Mouse (Mus musculus): ENCODE results near the gene Clptm1. TPM values are rescaled to one million over a fixed set of nuclear protein-coding genes. Genes with fewer than 3 reads are reported as not detected.
"Not testable (repeated sequence)": the region's sequence is repeated elsewhere in the genome, so short reads cannot be mapped to it uniquely, and the experiment has no call there.

Gene Clptm1
- polyA plus RNA-seq, 1 experiment from 2014 or later: 118 TPM

GRCm38 (mm10) chr7:19688611-19689010 is 23.8 kb upstream of the Clptm1 start:
- ATAC-seq (ENCODE audit: low read depth): no peak

GRCm38 (mm10) chr7:19688101-19688500 is 23.3 kb upstream of the Clptm1 start:
- no peaks in the 10 kb centered on the region for H3K9me3 ChIP-seq
- H3K36me3 ChIP-seq: no peaks in the 10 kb centered on the region
- ATAC-seq (ENCODE audit: low read depth): no peak
- H3K27ac ChIP-seq (replicated peaks): no peak overlapping the region
- H3K4me3 ChIP-seq: no peak overlapping the region
- H3K4me2 ChIP-seq: no peak overlapping the region
- 92% methylated on average over 10 of the region's 10 CpGs for WGBS
- H3K27me3 ChIP-seq: no peaks in the 10 kb centered on the region
- no peak overlapping the region for H3K9ac ChIP-seq
- peaks cover 3% of the 10 kb centered on the region for H3K4me1 ChIP-seq (replicated peaks)

More at GRCm38 (mm10) chr7:19688611-19689010, 23.8 kb upstream of the Clptm1 start:
- Histone ChIP-seq H3K27me3 (no peaks in the 10 kb centered on the region), H3K36me3 (no peaks in the 10 kb centered on the region), H3K4me3 (no peak overlapping the region), H3K9ac (no peak overlapping the region), H3K9me3 (no peaks in the 10 kb centered on the region), H3K27ac (replicated peaks) (no peak overlapping the region), H3K4me1 (replicated peaks) (peaks cover 8% of the 10 kb centered on the region), H3K4me2 (no peak overlapping the region)
- WGBS: 91% methylated on average over 2 of the region's 2 CpGs

- not testable (repeated sequence) for ATAC-seq (ENCODE audit: low read depth); H3K36me3 ChIP-seq; H3K9ac ChIP-seq; H3K9me3 ChIP-seq; H3K27me3 ChIP-seq; H3K4me3 ChIP-seq; H3K4me2 ChIP-seq; H3K27ac ChIP-seq (replicated peaks); H3K4me1 ChIP-seq (replicated peaks)
- 80% methylated on average over 8 of the region's 8 CpGs for WGBS
Measured at GRCm38 (mm10) chr7:19686927-19687583, 22.2 kb upstream of the Clptm1 start.

DNA sequence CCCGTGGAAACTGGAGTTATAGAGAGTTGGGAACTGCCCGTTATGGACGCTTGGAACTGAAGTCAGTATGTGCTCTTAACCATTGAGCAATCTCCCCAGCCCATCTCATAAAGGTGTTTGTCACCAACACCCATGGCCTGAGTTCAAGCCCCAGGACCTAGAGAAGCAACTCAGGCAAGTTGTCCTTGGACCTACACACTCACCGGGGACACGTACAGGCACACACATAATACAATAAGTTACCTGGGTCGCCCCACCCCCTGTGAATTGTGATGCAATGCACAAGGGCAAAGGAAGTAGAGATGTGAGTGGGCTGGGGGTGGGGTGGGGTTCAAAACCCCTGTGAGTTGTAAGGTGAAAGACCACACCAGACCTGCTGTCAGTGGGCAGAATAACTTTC is 21.7 kb upstream of the Clptm1 start:
- Histone ChIP-seq H3K27me3 (no peaks in the 10 kb centered on the region), H3K9me3 (no peaks in the 10 kb centered on the region), H3K4me2 (no peak overlapping the region), H3K4me3 (no peak overlapping the region), H3K36me3 (no peaks in the 10 kb centered on the region), H3K27ac (replicated peaks) (no peak overlapping the region), H3K9ac (no peak overlapping the region), H3K4me1 (replicated peaks) (no peaks in the 10 kb centered on the region)
- WGBS: 92% methylated on average over 6 of the region's 6 CpGs
- no peak for ATAC-seq (ENCODE audit: low read depth)

DNA sequence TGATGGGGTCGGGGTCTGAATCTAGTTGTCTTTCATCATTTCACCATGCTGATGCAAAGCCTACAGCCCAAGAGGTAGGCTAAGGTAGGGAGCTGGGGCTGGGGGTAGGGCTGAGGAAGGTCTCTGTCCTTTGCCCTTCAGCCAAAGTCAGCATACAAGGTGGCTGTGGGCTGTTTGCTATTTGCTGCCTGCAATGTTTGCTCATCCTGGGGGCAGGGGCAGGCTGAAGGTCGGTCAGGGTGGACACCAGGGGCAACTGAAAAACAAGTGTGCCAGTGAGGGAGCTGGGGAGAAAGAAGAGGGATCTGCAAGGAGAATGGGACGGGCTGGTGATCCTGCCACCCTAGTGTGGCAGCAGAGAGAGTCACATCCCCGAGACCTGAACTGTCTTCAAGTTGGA is 20.5 kb upstream of the Clptm1 start:
- Histone ChIP-seq H3K9me3 (no peaks in the 10 kb centered on the region), H3K9ac (no peak overlapping the region), H3K36me3 (no peaks in the 10 kb centered on the region), H3K27ac (replicated peaks) (no peak overlapping the region), H3K27me3 (no peaks in the 10 kb centered on the region), H3K4me1 (replicated peaks) (no peaks in the 10 kb centered on the region), H3K4me2 (no peak overlapping the region), H3K4me3 (no peak overlapping the region)
- WGBS: 67% methylated on average over 4 of the region's 4 CpGs
- ATAC-seq (ENCODE audit: low read depth): no peak

DNA sequence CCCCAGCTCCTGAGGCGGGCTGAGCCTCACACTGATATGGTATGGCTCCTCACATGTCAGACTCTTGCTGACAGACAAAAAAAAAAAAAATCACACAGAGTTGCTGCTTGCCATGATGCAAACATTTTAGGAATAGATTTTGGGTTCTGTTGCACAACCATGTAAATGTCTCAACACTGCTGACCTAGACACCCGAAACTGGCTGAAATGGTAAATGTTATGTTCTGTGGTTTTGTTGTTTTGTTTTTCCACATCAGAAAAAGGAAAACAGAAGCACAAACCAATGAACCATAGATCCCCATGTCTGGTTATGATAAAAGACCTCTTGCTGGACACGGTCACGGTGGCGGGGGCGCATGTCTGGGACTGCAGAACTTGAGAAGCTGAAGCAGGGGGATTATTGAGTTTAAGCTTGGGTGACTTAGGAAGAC is 19.0 kb upstream of the Clptm1 start:
- H3K27me3 ChIP-seq: no peaks in the 10 kb centered on the region
- H3K27ac ChIP-seq (replicated peaks): no peak overlapping the region
- no peaks in the 10 kb centered on the region for H3K4me1 ChIP-seq (replicated peaks)
- no peaks in the 10 kb centered on the region for H3K9me3 ChIP-seq
- no peak overlapping the region for H3K4me3 ChIP-seq
- 91% methylated on average over 6 of the region's 6 CpGs for WGBS
- H3K36me3 ChIP-seq: no peaks in the 10 kb centered on the region
- no peak overlapping the region for H3K9ac ChIP-seq
- no peak overlapping the region for H3K4me2 ChIP-seq
- ATAC-seq (ENCODE audit: low read depth): no peak

DNA sequence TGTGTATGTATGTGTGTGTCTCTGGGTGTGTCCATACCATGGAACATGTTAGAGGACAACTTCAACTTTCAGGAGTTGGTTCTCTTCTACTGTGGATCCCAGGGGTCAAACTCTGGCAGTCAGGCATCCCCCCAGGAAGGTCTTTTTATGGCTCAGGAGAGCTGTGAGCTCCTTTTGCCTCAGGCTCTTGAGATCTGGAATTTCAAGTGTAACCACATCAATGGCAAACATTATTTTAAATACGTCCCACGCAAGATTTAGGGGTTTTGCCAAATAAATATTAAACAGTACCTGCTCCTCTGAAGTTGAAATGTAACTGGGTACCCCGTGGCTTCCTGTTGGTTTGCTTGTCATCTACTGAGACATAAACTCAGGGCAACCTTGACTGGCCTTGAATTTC is 18.1 kb upstream of the Clptm1 start:
- H3K4me2 ChIP-seq: no peak overlapping the region
- no peak for ATAC-seq (ENCODE audit: low read depth)
- H3K27me3 ChIP-seq: no peaks in the 10 kb centered on the region
- H3K4me3 ChIP-seq: no peak overlapping the region
- H3K9ac ChIP-seq: no peak overlapping the region
- H3K9me3 ChIP-seq: no peaks in the 10 kb centered on the region
- H3K36me3 ChIP-seq: no peaks in the 10 kb centered on the region
- no peaks in the 10 kb centered on the region for H3K4me1 ChIP-seq (replicated peaks)
- no peak overlapping the region for H3K27ac ChIP-seq (replicated peaks)
- WGBS: 81% methylated on average over 3 of the region's 3 CpGs

DNA sequence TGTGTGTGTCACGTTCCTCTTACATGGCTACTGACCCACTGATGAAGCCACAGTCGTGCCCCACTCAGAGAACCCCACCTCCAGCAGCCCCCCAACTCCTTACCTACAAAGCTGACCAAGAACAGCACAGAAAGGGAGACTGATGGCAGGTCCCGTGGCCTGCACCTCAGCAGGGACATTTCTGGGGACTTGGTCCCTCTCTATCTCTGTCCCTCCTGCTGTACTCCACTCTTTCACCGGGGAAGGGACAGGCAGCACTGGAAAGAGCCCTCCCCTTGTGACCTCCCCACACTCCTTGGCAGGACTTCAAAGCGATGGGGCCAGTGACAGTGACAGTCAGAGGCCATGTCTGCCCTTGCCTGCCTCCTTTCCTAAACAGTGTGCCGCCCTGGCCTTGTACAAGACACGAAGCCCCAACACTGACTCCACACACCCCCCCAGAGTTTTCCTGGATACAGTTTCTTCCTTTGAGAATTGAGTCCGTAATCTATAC is 16.4 kb upstream of the Clptm1 start, which contains the start of the genes Gm44805 and Apoc4:
Gene Gm44805, minus strand, starts transcription at position 222 of the 493 bp plus-strand sequence.
Gene Apoc4, minus strand, starts transcription at position 278 of the 493 bp plus-strand sequence.
- H3K9me3 ChIP-seq: no peaks in the 10 kb centered on the region
- no peaks in the 10 kb centered on the region for H3K36me3 ChIP-seq
- WGBS: 63% methylated on average over 8 of the region's 8 CpGs
- no peaks in the 10 kb centered on the region for H3K27me3 ChIP-seq
- H3K4me3 ChIP-seq: no peak within 1 kb of the TSS
- no peak within 1 kb of the TSS for H3K4me2 ChIP-seq
- no peak for ATAC-seq (ENCODE audit: low read depth)
- no peak within 1 kb of the TSS for H3K27ac ChIP-seq (replicated peaks)
- no peak within 1 kb of the TSS for H3K9ac ChIP-seq
- no peaks in the 10 kb centered on the region for H3K4me1 ChIP-seq (replicated peaks)

DNA sequence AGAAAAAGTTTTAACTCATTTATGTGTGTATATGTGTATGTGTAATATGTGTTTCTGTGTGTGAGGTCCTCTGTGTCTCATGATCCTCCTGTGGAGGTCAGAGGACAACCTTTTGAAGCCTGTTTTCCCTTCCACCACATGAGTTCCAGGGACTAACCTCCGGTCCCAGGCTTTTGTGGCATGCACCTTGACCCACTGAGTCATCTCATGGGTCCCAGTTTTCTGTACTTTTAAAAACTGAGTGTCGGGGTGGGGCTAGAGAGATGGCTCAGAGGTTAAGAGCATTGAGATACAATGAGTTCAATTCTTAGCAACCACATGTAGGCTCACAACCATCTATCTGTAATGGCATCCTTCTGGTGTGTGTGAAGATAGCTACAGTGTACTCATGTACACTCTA is 15.9 kb upstream of the Clptm1 start:
- WGBS: 82% methylated on average over 2 of the region's 2 CpGs
- Histone ChIP-seq H3K27ac (replicated peaks) (no peak overlapping the region), H3K36me3 (no peaks in the 10 kb centered on the region), H3K4me2 (no peak overlapping the region), H3K4me1 (replicated peaks) (no peaks in the 10 kb centered on the region), H3K9ac (no peak overlapping the region), H3K9me3 (no peaks in the 10 kb centered on the region), H3K27me3 (no peaks in the 10 kb centered on the region), H3K4me3 (no peak overlapping the region)
- ATAC-seq (ENCODE audit: low read depth): no peak

GRCm38 (mm10) chr7:19678901-19679300 is 14.1 kb upstream of the Clptm1 start:
- Histone ChIP-seq H3K27ac (replicated peaks) (no peak overlapping the region), H3K9ac (no peak overlapping the region), H3K4me3 (no peak overlapping the region), H3K4me1 (replicated peaks) (no peaks in the 10 kb centered on the region), H3K9me3 (no peaks in the 10 kb centered on the region), H3K36me3 (no peaks in the 10 kb centered on the region), H3K27me3 (no peaks in the 10 kb centered on the region), H3K4me2 (no peak overlapping the region)
- WGBS: 90% methylated on average over 3 of the region's 3 CpGs
- no peak for ATAC-seq (ENCODE audit: low read depth)

DNA sequence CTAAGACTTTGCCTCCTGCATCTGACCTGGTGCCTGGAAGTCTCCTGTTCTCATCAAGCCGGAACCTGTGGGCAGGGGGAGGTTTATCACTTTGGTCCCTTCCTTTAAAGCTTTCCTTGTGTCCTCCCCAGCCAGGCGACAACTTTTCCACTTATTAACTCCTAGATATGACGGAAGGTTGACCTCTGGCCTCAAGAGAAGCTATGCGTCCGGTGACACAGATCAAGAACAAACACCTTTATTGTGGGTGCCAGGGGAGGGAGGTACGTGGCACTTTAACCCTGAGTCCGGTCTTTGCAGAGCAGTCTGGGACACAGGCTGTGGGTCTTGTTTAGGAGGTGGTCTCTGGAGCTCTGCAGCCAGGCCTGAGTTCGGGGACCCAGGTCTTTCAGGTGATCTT is 13.0 kb upstream of the Clptm1 start, which contains the start of gene Apoc2:
Gene Apoc2, minus strand, starts transcription at position 70 of the 400 bp plus-strand sequence.
- Histone ChIP-seq H3K36me3 (no peaks in the 10 kb centered on the region), H3K9ac (no peak within 1 kb of the TSS), H3K27me3 (no peaks in the 10 kb centered on the region), H3K9me3 (no peaks in the 10 kb centered on the region), H3K4me2 (no peak within 1 kb of the TSS), H3K4me1 (replicated peaks) (no peaks in the 10 kb centered on the region), H3K27ac (replicated peaks) (no peak within 1 kb of the TSS), H3K4me3 (no peak within 1 kb of the TSS)
- ATAC-seq (ENCODE audit: low read depth): no peak
- WGBS: 75% methylated on average over 8 of the region's 8 CpGs

GRCm38 (mm10) chr7:19676662-19677061 is 11.8 kb upstream of the Clptm1 start:
- H3K4me1 ChIP-seq (replicated peaks): no peaks in the 10 kb centered on the region
- H3K4me3 ChIP-seq: no peak overlapping the region
- no peak overlapping the region for H3K9ac ChIP-seq
- H3K27me3 ChIP-seq: no peaks in the 10 kb centered on the region
- WGBS: 63% methylated on average over 1 of the region's 1 CpGs
- no peak overlapping the region for H3K4me2 ChIP-seq
- ATAC-seq (ENCODE audit: low read depth): no peak
- no peaks in the 10 kb centered on the region for H3K36me3 ChIP-seq
- H3K9me3 ChIP-seq: no peaks in the 10 kb centered on the region
- no peak overlapping the region for H3K27ac ChIP-seq (replicated peaks)

DNA sequence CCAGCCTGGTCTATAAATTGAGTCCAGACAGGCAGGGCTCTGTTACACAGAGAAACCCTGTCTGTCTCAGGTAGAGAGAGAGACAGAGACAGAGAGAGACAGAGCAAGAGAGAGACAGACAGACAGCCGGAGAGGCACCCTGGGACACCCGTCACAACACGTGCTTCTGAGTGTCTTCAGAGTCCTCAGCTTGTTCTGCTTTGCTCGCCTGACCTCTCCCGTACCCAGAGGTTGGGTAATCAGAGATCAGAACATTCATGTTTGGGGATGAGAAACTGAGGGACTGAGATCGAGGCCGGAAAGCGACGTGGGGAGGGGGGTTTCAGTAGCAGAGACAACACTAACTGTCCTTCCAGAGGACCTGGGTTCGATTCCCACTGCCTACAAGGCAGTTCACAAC is 11.0 kb upstream of the Clptm1 start:
- no peaks in the 10 kb centered on the region for H3K27me3 ChIP-seq
- WGBS: 87% methylated on average over 10 of the region's 10 CpGs
- H3K9ac ChIP-seq: no peak overlapping the region
- no peaks in the 10 kb centered on the region for H3K4me1 ChIP-seq (replicated peaks)
- no peaks in the 10 kb centered on the region for H3K9me3 ChIP-seq
- no peak overlapping the region for H3K4me2 ChIP-seq
- no peak overlapping the region for H3K27ac ChIP-seq (replicated peaks)
- H3K36me3 ChIP-seq: no peaks in the 10 kb centered on the region
- no peak for ATAC-seq (ENCODE audit: low read depth)
- H3K4me3 ChIP-seq: no peak overlapping the region
